Mouse (Mus musculus) testis, adult 2 months (tissue): ENCODE measurements around the gene Egln2.

Experiments used
- CTCF ChIP-seq: fragments of 200-500 bp; IDR thresholded peaks from 2 replicates; pipeline ENCODE4 v1.5.1; 2012; ENCODE audit warnings: low read depth, mild to moderate bottlenecking, inconsistent platforms, low read length, moderate library complexity; ENCODE audit not compliant: control insufficient read depth, insufficient read depth, insufficient replicate concordance
- POLR2A ChIP-seq: fragments of 200-500 bp; IDR thresholded peaks from 2 replicates; pipeline ENCODE4 v1.6.1; 2012; ENCODE audit warnings: low read depth, mild to moderate bottlenecking, inconsistent platforms, low read length, moderate library complexity; ENCODE audit not compliant: control insufficient read depth

DNA sequence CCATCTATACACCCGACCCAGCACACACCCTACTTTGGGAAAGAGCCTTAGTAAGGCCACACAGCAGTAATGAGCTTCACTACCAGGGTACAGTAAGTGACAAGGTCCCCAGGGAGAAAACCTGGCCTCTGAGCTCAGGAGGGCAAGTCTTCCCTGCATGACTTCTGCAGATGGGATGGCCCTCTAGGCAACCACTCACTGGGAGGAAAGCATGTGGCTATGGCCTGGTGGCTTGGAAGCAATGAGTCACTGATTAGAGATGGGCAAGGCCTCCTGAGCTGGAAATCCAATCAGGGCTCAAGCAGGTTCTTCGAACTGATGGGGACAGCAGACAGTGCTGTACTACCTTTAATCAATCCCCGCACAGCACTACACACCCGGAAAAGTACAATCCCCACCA lies 4.9 kb downstream of the Egln2 start:
- no peak for TF ChIP-seq CTCF
- TF ChIP-seq POLR2A = no peak
